Mouse (Mus musculus) midbrain, embryonic 12.5 days (tissue): Measurements from ENCODE around the gene Ubald1. TPM values are rescaled to one million over a fixed set of nuclear protein-coding genes. Genes with fewer than 3 reads are reported as not detected.

ENCODE experiments used
- ATAC-seq: fragments of 200-750 bp; cut with Nextera tagmentation; 2 replicates; pipeline ENCODE4 v1.8.0; 2017; ENCODE audit warnings: low read depth, moderate TSS enrichment, moderate library complexity; ENCODE audit not compliant: low FRiP score
- H3K27ac ChIP-seq: fragments of 300-500 bp; sonication (generic); replicated peaks from 2 replicates; pipeline ENCODE4 v1.5.1; 2016; ENCODE audit warnings: mild to moderate bottlenecking
- H3K27me3 ChIP-seq: fragments of 300-500 bp; sonication (generic); 2 replicates; pipeline ENCODE4 v1.6.1; 2016; ENCODE audit warnings: mild to moderate bottlenecking
- H3K36me3 ChIP-seq: fragments of 300-500 bp; sonication (generic); 2 replicates; pipeline ENCODE4 v1.6.1; 2016
- H3K4me1 ChIP-seq: fragments of 300-500 bp; sonication (generic); 2 replicates; pipeline ENCODE4 v1.6.1; 2016
- H3K4me2 ChIP-seq: fragments of 300-500 bp; sonication (generic); replicated peaks from 2 replicates; pipeline ENCODE4 v1.6.1; 2016; ENCODE audit warnings: mild to moderate bottlenecking, moderate library complexity
- H3K4me3 ChIP-seq: fragments of 300-500 bp; sonication (generic); 2 replicates; pipeline ENCODE4 v1.5.1; 2016; ENCODE audit warnings: mild to moderate bottlenecking
- H3K9ac ChIP-seq: fragments of 300-500 bp; sonication (generic); replicated peaks from 2 replicates; pipeline ENCODE4 v1.6.1; 2016; ENCODE audit warnings: mild to moderate bottlenecking, moderate library complexity
- H3K9me3 ChIP-seq: fragments of 300-500 bp; sonication (generic); 2 replicates; pipeline ENCODE4 v1.6.1; 2016; ENCODE audit warnings: mild to moderate bottlenecking
- WGBS: fragments of 180-500 bp; shearing (Covaris S2); methylation state at CpG from one replicate; pipeline ENCODE4 v1.1.7; 2016; 5-methylcytosine and 5-hydroxymethylcytosine counted together
- polyA plus RNA-seq: library from polyadenylated mRNA; unstranded; fragments of >200 nt; fragmentation: Nextera tagmentation; extraction: Ambion mirVana; gene quantifications from 2 replicates; pipeline ENCODE4 v1.2.1, GENCODE M21; 2016

Ubald1 gene
- polyA plus RNA-seq, 1 experiment from 2014 or later, result 31.7 TPM

GRCm38 (mm10) chr16:4910758-4911157 is 30.6 kb upstream of the Ubald1 start:
- H3K4me1 ChIP-seq, result 0 out of 2 replicates have a peak, but pooled peaks cover 3% of the 10 kb centered on the region
- ATAC-seq, result no peak
- H3K4me2 ChIP-seq, result no peak overlapping the region
- no peaks in the 10 kb centered on the region for H3K27me3 ChIP-seq
- no peaks in the 10 kb centered on the region for H3K9me3 ChIP-seq
- H3K4me3 ChIP-seq, result no peak overlapping the region
- H3K9ac ChIP-seq, result no peak overlapping the region
- H3K27ac ChIP-seq, result no peak overlapping the region
- WGBS, result 91% methylated on average over 8 of the region's 8 CpGs
- H3K36me3 ChIP-seq, result peaks cover 52% of the 10 kb centered on the region

GRCm38 (mm10) chr16:4909745-4910144 is 29.6 kb upstream of the Ubald1 start:
- 100% methylated on average over 2 of the region's 2 CpGs for WGBS
- Histone ChIP-seq H3K9ac (no peak overlapping the region), H3K4me1 (0 out of 2 replicates have a peak, but pooled peaks cover 3% of the 10 kb centered on the region), H3K4me3 (no peak overlapping the region), H3K27ac (no peak overlapping the region), H3K36me3 (peaks cover 46% of the 10 kb centered on the region), H3K4me2 (no peak overlapping the region), H3K9me3 (no peaks in the 10 kb centered on the region), H3K27me3 (no peaks in the 10 kb centered on the region)
- ATAC-seq, result no peak

- Histone ChIP-seq H3K27me3 (no peaks in the 10 kb centered on the region), H3K9ac (no peak overlapping the region), H3K4me3 (no peak overlapping the region), H3K4me1 (no peaks in the 10 kb centered on the region), H3K27ac (no peak overlapping the region), H3K4me2 (no peak overlapping the region), H3K36me3 (peaks cover 37% of the 10 kb centered on the region), H3K9me3 (no peaks in the 10 kb centered on the region)
- WGBS, result 48% methylated on average over 4 of the region's 5 CpGs
- ATAC-seq, result no peak
Observed at GRCm38 (mm10) chr16:4907972-4908371, 27.9 kb upstream of the Ubald1 start.

GRCm38 (mm10) chr16:4907386-4907785 is 27.3 kb upstream of the Ubald1 start:
- Histone ChIP-seq H3K27me3 (no peaks in the 10 kb centered on the region), H3K9me3 (no peaks in the 10 kb centered on the region), H3K9ac (no peak overlapping the region), H3K36me3 (peaks cover 33% of the 10 kb centered on the region), H3K27ac (no peak overlapping the region), H3K4me2 (no peak overlapping the region), H3K4me1 (no peaks in the 10 kb centered on the region), H3K4me3 (no peak overlapping the region)
- no peak for ATAC-seq
- WGBS, result 78% methylated on average over 2 of the region's 2 CpGs

- Histone ChIP-seq H3K36me3 (peaks cover 26% of the 10 kb centered on the region), H3K4me2 (no peak overlapping the region), H3K9me3 (no peaks in the 10 kb centered on the region), H3K27me3 (no peaks in the 10 kb centered on the region), H3K9ac (no peak overlapping the region), H3K27ac (no peak overlapping the region), H3K4me3 (no peak overlapping the region), H3K4me1 (no peaks in the 10 kb centered on the region)
- ATAC-seq, result no peak
Observed at GRCm38 (mm10) chr16:4906559-4906958, 26.4 kb upstream of the Ubald1 start.

GRCm38 (mm10) chr16:4905591-4905990 is 25.5 kb upstream of the Ubald1 start:
- WGBS, result 68% methylated on average over 1 of the region's 1 CpGs
- Histone ChIP-seq H3K9ac (no peak overlapping the region), H3K27ac (no peak overlapping the region), H3K4me1 (peaks cover 6% of the 10 kb centered on the region; the same call in 1 of the 2 replicates), H3K9me3 (no peaks in the 10 kb centered on the region), H3K4me3 (no peak overlapping the region), H3K36me3 (peaks cover 16% of the 10 kb centered on the region), H3K4me2 (no peak overlapping the region), H3K27me3 (no peaks in the 10 kb centered on the region)
- no peak for ATAC-seq

- Histone ChIP-seq H3K36me3 (peaks cover 11% of the 10 kb centered on the region), H3K4me2 (no peak overlapping the region), H3K9ac (no peak overlapping the region), H3K4me3 (no peak overlapping the region), H3K27ac (no peak overlapping the region), H3K4me1 (peaks cover 6% of the 10 kb centered on the region; the same call in 1 of the 2 replicates), H3K27me3 (no peaks in the 10 kb centered on the region), H3K9me3 (no peaks in the 10 kb centered on the region)
- no peak for ATAC-seq
- 89% methylated on average over 3 of the region's 3 CpGs for WGBS
Observed at GRCm38 (mm10) chr16:4904878-4905277, 24.8 kb upstream of the Ubald1 start.

- peaks cover 6% of the 10 kb centered on the region; the same call in 1 of the 2 replicates for H3K4me1 ChIP-seq
- H3K9me3 ChIP-seq, result no peaks in the 10 kb centered on the region
- H3K9ac ChIP-seq, result no peak overlapping the region
- no peak for ATAC-seq
- no peak overlapping the region for H3K4me3 ChIP-seq
- no peak overlapping the region for H3K27ac ChIP-seq
- H3K4me2 ChIP-seq, result no peak overlapping the region
- 87% methylated on average over 6 of the region's 6 CpGs for WGBS
- H3K27me3 ChIP-seq, result no peaks in the 10 kb centered on the region
- H3K36me3 ChIP-seq, result no peaks in the 10 kb centered on the region
Observed at GRCm38 (mm10) chr16:4903491-4904102, 23.5 kb upstream of the Ubald1 start.

GRCm38 (mm10) chr16:4902390-4902789 is 22.3 kb upstream of the Ubald1 start:
- Histone ChIP-seq H3K4me1 (peaks cover 6% of the 10 kb centered on the region; the same call in 1 of the 2 replicates), H3K27ac (no peak overlapping the region), H3K9ac (no peak overlapping the region), H3K9me3 (no peaks in the 10 kb centered on the region), H3K4me3 (no peak overlapping the region), H3K36me3 (no peaks in the 10 kb centered on the region), H3K4me2 (no peak overlapping the region), H3K27me3 (no peaks in the 10 kb centered on the region)
- ATAC-seq, result no peak
- 79% methylated on average over 2 of the region's 2 CpGs for WGBS

- Histone ChIP-seq H3K9ac (no peak overlapping the region), H3K4me2 (no peak overlapping the region), H3K4me1 (peaks cover 6% of the 10 kb centered on the region; the same call in 1 of the 2 replicates), H3K9me3 (no peaks in the 10 kb centered on the region), H3K27ac (peak overlapping the region; percentile 12; the same call in 1 of the 2 replicates), H3K4me3 (no peak overlapping the region), H3K36me3 (no peaks in the 10 kb centered on the region), H3K27me3 (no peaks in the 10 kb centered on the region)
- ATAC-seq, result no peak
- 58% methylated on average over 7 of the region's 7 CpGs for WGBS
Observed at GRCm38 (mm10) chr16:4901167-4901566, 21.1 kb upstream of the Ubald1 start.

- no peak overlapping the region for H3K4me3 ChIP-seq
- no peaks in the 10 kb centered on the region for H3K9me3 ChIP-seq
- WGBS, result 87% methylated on average over 2 of the region's 2 CpGs
- H3K27me3 ChIP-seq, result no peaks in the 10 kb centered on the region
- H3K4me2 ChIP-seq, result no peak overlapping the region
- no peak for ATAC-seq
- H3K27ac ChIP-seq, result no peak overlapping the region
- no peak overlapping the region for H3K9ac ChIP-seq
- H3K36me3 ChIP-seq, result no peaks in the 10 kb centered on the region
- H3K4me1 ChIP-seq, result peaks cover 6% of the 10 kb centered on the region; the same call in 1 of the 2 replicates
Observed at GRCm38 (mm10) chr16:4899711-4900110, 19.6 kb upstream of the Ubald1 start.

GRCm38 (mm10) chr16:4898881-4899280 is 18.8 kb upstream of the Ubald1 start:
- Histone ChIP-seq H3K4me1 (peaks cover 6% of the 10 kb centered on the region; the same call in 1 of the 2 replicates), H3K36me3 (no peaks in the 10 kb centered on the region), H3K27me3 (no peaks in the 10 kb centered on the region), H3K4me3 (no peak overlapping the region), H3K27ac (no peak overlapping the region), H3K9me3 (no peaks in the 10 kb centered on the region), H3K4me2 (no peak overlapping the region), H3K9ac (no peak overlapping the region)
- no peak for ATAC-seq
- 89% methylated on average over 6 of the region's 6 CpGs for whole genome bisulfite sequencing
